Mouse (Mus musculus) spleen, adult 2 months (tissue): Measurements from ENCODE around the gene Phb2.

Experiments used
- CTCF ChIP-seq: fragments of 200-500 bp; IDR thresholded peaks from 2 replicates; pipeline ENCODE4 v1.5.1; 2011; ENCODE audit warnings: mild to moderate bottlenecking, inconsistent platforms; ENCODE audit not compliant: insufficient read depth, insufficient read length, insufficient replicate concordance; ENCODE audit errors: extremely low read depth
- POLR2A ChIP-seq: fragments of 200-500 bp; IDR thresholded peaks from 2 replicates; pipeline ENCODE4 v1.6.1; 2011; ENCODE audit warnings: low read depth, low read length, inconsistent platforms

DNA sequence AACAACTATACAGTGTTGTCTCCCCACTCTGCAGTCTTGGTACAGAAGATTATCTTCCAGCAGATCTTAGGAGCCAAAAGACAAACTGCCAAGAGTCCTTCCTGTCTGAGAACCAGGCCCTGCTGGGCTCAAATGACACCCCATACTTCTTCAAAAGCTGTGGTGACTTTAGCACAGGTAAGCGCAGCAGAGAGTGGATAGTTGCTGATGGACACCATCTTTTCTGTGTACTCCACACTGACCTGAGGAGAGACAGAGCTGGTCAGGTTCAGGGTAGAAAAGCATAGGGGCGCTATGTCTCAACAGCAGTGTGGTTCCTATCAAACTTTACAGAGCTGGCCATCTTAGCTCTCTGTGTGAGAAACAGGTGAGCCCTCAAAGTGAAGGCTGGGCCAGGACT lies 7.7 kb upstream of the Phb2 start:
- TF ChIP-seq CTCF, result no peak
- TF ChIP-seq POLR2A, result no peak
